Mouse (Mus musculus) WW6 (cell line): ENCODE results near the gene Tas2r125.
"Not testable (repeated sequence)": the region's sequence is repeated elsewhere in the genome, so short reads cannot be mapped to it uniquely, and the experiment has no call there.

Experiments
- DNase-seq: peaks from one replicate; pipeline ENCODE4 v3.0.0-alpha.2; 2013; ENCODE audit warnings: low read depth, low spot score

Tas2r125 gene

GRCm38 (mm10) chr6:132909351-132909750, at the start of gene Tas2r125:
Gene Tas2r125, plus strand, starts transcription at chr6:132909651.
- DNase-seq = no peak

GRCm38 (mm10) chr6:132867708-132868107, 41.7 kb upstream of the Tas2r125 start, which contains the start of gene Tas2r110:
Gene Tas2r110, plus strand, starts transcription at chr6:132868008.
- no peak for DNase-seq

DNA sequence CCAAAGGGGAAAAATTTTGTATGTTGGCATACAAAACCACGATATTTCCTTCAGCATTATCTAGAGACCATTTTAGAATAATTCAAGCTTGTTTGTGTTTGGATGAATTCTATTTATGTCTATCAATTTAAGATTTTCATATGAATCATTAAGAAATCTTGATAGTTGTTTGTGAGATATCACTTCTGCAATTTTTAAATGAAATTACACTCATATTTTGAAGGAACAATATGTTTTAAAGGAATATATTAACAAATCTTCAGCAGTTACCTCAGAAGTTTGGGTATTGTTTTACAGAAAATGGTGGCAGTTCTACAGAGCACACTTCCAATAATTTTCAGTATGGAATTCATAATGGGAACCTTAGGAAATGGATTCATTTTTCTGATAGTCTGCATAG, 16.7 kb upstream of the Tas2r125 start, which contains the start of gene Tas2r113:
Gene Tas2r113 (plus strand): TSS at position 301 of the 400 bp plus-strand sequence.
- no peak for DNase-seq

GRCm38 (mm10) chr6:132941376-132941775, 31.9 kb downstream of the Tas2r125 start:
- DNase-seq = not testable (repeated sequence)

DNA sequence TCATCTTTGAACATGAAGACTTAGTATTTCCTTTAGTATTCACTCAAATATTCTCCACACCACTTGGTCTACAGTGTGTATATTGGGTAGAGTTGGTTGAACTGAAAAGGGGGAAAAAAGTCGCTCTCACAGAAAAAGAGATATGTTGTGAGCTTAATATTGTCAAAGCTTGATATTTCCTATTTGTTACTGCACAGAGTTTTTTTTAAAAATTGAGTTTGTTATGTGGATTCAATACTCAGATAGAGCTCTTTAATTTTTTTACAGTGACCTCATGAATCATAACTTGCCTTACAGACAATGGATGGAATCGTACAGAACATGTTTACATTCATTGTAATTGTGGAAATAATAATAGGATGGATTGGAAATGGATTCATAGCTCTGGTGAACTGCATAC, 41.4 kb downstream of the Tas2r125 start, which contains the start of gene Tas2r129:
Gene Tas2r129 (plus strand): TSS at position 301 of the 400 bp plus-strand sequence.
- no peak for DNase-seq

DNA sequence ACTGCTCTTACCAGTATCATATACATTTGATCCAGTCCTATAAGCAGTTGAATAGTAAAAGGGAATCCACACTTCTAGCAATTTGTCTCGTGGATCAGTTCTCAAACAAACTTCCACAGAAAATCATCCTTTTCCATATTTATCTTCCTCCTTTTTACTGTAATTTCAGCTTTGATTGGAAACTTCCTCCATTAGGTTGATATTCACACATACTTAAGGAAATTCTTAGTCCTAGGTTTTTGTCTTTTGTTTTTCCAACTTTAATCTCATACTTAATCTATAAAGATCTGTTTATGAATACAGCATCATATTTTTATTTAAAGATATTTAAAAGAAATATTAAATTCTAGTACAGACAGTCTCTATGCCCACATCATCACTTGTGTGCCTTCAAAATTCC, 48.4 kb downstream of the Tas2r125 start, which contains the start of gene Tas2r131:
Gene Tas2r131 (minus strand): TSS at position 101 of the 400 bp plus-strand sequence.
- no peak for DNase-seq
